Mouse (Mus musculus): Measurements from ENCODE around the gene Zmynd10. TPM values are rescaled to one million over a fixed set of nuclear protein-coding genes. Genes with fewer than 3 reads are reported as not detected.
A peak's percentile ranks its signal among the peaks of the same experiment; 100 is the strongest.
"Not testable (repeated sequence)": the region's sequence is repeated elsewhere in the genome, so short reads cannot be mapped to it uniquely, and the experiment has no call there.

Gene Zmynd10
- polyA plus RNA-seq, 1 experiment, result 6.7 TPM

DNA sequence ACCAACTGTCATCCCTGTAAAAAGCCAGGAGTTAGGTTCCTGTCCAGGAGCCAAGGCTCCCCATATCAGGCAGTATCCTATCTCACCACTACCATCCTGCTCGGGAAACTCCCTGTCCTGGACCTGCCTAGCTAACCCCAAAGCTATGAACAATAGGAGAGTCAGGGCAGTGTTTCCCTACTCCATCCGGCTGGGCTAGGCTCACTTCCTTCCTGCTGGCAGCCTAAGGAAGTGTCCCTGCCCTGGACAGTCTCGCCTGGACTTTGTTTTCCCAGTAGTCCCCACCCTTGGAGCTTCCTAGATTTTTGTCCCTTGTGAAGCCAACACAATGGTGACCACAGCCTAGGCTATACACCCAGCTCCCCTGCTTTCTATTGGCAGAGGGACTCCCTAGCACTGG lies 19.8 kb downstream of the Zmynd10 start:
- H3K4me1 ChIP-seq (ENCODE audit: control insufficient read depth, insufficient read depth, low read length), result peaks cover 11% of the 10 kb centered on the region
- no peak overlapping the region for H3K27ac ChIP-seq (ENCODE audit: insufficient read depth, low read length)
- TF ChIP-seq CTCF (IDR thresholded peaks at IDR 0.05; ENCODE audit: extremely low read depth, insufficient read depth, low read length), result no peak
- 0 out of 2 replicates have a peak, but pooled peaks have one; percentile 24 for TF ChIP-seq POLR2A (IDR thresholded peaks at IDR 0.05; ENCODE audit: extremely low read depth, insufficient read depth, low read length)
- no peak overlapping the region for H3K4me3 ChIP-seq (ENCODE audit: insufficient read depth, low read length)

DNA sequence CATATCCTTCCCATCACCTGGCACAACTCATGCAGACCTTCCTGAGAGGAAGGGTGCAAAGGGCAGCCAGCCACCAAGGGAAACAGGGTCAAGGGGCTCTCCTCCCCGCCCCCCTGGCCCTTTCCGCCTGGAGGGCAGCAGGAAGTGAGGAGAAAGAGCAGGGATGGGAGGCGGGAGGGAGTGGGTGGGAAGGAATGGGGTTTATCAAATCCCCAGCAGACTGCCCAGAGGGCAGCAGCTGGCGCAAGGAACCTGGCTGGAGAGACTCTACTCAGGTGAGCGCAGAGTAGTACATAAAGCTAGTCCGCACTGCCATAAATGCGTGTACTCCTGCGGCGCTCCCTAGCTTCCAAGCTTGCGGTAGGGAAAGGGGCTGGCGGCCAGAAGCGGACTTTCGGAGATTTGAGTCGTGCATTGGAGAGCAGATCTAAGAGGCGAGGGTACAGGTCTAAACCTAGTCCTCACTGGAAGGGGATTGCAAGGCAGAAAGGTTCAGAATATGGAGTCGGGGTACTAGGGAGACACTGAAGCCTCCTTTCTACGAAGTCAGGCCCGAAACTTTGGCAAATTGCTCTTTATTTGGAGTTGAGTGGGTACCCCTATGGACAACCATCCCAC lies 20.7 kb downstream of the Zmynd10 start, which contains the start of gene Hyal2:
TSS of gene Hyal2 (plus strand) at position 244 of the 618 bp plus-strand sequence.
- peak within 1 kb of the TSS; percentile 89 for H3K4me3 ChIP-seq (ENCODE audit: insufficient read depth, low read length)
- no peak for TF ChIP-seq POLR2A (IDR thresholded peaks at IDR 0.05; ENCODE audit: extremely low read depth, insufficient read depth, low read length)
- TF ChIP-seq CTCF (IDR thresholded peaks at IDR 0.05; ENCODE audit: extremely low read depth, insufficient read depth, low read length), result no peak
- peak within 1 kb of the TSS; percentile 81 for H3K27ac ChIP-seq (ENCODE audit: insufficient read depth, low read length)
- H3K4me1 ChIP-seq (ENCODE audit: control insufficient read depth, insufficient read depth, low read length), result peaks cover 11% of the 10 kb centered on the region

DNA sequence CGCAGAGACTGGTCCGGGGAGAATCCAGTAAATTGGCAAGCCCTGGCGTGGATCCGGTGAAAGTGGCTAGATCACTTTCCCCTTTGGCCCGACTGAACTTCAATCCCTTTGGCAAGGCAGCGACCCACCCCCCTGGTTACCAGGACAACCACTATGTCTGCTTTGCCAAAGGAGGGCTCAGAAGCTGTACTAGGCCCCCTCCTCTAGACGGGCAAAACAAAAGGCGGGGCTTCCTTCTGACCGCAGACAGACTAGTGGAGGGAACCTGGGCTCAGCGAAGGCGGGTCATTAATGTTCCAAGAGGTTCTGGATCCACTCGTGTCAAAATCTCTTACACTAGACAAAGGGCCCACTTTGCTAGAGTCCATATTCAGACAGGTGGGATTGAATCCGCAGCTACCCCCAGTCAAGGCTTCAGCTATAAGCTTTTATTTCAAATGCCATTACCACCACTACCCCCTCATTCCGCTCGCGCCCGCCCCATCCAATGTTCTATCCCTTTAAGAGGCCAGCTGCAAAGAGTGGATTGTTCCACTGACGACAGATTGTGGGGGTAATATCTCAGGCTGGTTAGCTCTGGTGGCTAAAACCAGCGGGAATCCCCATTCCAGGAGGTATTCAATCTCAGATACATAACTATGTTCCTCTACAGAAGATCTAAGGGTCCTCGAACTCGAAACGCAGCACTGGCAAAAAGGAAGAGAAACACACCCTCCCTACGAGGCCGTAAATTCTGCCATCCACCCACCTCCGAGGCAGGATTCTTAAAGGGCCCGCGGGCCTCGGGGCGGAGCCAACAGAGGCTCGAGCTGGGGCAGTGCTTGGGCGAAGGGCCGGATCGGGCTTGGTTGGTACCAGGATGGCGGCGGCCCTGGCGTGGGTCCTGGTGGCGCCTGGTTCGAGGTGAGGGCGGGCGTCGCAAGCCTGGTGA lies 21.5 kb downstream of the Zmynd10 start:
- Histone ChIP-seq H3K27ac (ENCODE audit: insufficient read depth, low read length) (peak overlapping the region; percentile 81), H3K4me1 (ENCODE audit: control insufficient read depth, insufficient read depth, low read length) (peaks cover 11% of the 10 kb centered on the region), H3K4me3 (ENCODE audit: insufficient read depth, low read length) (peak overlapping the region; percentile 89)
- TF ChIP-seq CTCF (IDR thresholded peaks at IDR 0.05; ENCODE audit: extremely low read depth, insufficient read depth, low read length), result no peak
- TF ChIP-seq POLR2A (IDR thresholded peaks at IDR 0.05; ENCODE audit: extremely low read depth, insufficient read depth, low read length), result peak; percentile 31; the same call in 1 of the 2 replicates

DNA sequence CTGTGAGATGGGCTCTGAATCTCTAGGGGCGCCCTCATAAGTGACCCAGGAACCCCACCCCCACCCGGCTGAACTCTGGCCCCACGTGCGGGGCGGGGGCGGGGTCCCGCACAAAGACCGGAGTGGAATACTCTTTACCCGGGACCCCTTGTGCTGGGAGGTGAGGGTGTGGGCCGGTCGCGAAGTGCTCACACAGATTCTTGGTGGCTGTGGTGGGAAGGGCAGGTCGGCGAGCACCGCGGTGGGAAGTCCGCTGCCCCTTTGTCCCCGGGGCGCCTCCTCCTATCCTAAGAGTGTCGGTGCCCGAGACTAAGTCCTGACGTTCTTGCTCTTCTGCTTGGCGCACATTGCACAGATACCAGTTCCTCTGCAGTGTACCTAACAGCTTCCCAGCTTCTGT lies 22.2 kb downstream of the Zmynd10 start:
- Histone ChIP-seq H3K4me3 (ENCODE audit: insufficient read depth, low read length) (peak overlapping the region; percentile 89), H3K27ac (ENCODE audit: insufficient read depth, low read length) (peak overlapping the region; percentile 81; the same call in 1 of the 2 replicates), H3K4me1 (ENCODE audit: control insufficient read depth, insufficient read depth, low read length) (peaks cover 7% of the 10 kb centered on the region)
- no peak for TF ChIP-seq CTCF (IDR thresholded peaks at IDR 0.05; ENCODE audit: extremely low read depth, insufficient read depth, low read length)
- no peak for TF ChIP-seq POLR2A (IDR thresholded peaks at IDR 0.05; ENCODE audit: extremely low read depth, insufficient read depth, low read length)

DNA sequence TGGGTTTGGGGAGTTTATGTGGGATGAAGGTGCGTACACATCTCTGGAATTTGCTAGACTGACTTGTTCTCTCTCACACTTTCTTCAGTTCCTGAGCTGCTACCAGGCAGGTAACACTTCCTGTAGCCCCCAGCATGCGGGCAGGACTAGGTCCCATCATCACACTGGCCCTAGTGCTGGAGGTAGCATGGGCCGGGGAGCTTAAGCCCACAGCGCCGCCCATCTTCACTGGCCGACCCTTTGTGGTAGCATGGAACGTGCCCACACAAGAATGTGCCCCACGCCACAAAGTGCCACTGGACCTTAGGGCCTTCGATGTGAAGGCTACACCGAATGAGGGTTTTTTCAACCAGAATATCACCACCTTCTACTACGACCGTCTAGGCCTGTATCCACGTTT lies 22.9 kb downstream of the Zmynd10 start:
- Histone ChIP-seq H3K4me3 (ENCODE audit: insufficient read depth, low read length) (peak overlapping the region; percentile 89), H3K4me1 (ENCODE audit: control insufficient read depth, insufficient read depth, low read length) (peaks cover 7% of the 10 kb centered on the region), H3K27ac (ENCODE audit: insufficient read depth, low read length) (no peak overlapping the region)
- TF ChIP-seq POLR2A (IDR thresholded peaks at IDR 0.05; ENCODE audit: extremely low read depth, insufficient read depth, low read length), result no peak
- no peak for TF ChIP-seq CTCF (IDR thresholded peaks at IDR 0.05; ENCODE audit: extremely low read depth, insufficient read depth, low read length)

DNA sequence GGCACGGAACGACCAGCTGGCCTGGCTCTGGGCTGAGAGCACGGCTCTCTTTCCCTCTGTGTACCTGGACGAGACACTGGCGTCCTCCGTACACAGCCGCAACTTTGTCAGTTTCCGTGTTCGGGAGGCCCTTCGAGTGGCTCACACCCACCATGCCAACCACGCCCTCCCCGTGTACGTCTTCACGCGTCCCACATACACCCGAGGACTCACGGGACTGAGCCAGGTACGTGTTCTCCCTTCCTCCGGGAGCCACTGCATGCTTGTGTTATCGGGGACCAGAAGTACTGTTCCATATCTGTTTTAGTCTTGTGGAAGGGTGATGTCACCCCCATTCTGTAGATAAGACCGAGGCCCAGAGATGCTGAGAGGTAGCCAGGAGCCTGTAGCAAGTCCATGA lies 23.7 kb downstream of the Zmynd10 start:
- no peak overlapping the region for H3K4me3 ChIP-seq (ENCODE audit: insufficient read depth, low read length)

DNA sequence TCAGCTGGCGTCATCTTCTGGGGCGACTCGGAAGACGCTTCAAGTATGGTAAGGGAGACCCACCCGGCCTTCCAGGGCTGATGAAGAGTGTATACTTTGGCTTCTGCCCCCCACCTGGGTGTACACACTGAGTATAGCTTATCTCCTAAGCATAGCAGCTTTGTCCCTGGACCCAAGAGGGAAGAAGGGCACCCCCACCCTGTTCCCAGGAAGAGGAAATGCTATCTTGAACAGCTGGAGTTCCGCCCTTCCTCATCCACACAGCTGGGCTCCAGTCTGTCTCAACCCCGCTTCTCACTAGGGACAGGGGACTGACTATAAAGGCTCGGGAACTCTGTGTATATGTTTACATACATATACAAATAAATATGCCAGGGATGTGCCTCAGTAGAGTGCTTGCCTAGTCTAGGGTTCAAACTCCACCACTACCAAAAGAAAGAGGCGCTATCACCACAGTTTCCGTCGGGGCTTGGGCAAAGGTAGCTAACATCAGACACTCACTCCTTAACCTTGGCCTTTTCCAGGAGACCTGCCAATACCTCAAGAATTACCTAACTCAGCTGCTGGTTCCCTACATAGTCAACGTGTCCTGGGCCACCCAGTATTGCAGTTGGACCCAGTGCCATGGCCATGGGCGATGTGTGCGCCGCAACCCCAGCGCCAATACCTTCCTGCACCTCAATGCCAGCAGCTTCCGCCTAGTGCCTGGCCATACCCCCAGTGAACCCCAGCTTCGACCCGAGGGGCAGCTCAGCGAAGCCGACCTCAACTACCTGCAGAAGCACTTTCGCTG lies 24.6 kb downstream of the Zmynd10 start:
- no peak for TF ChIP-seq CTCF (IDR thresholded peaks at IDR 0.05; ENCODE audit: extremely low read depth, insufficient read depth, low read length)
- TF ChIP-seq POLR2A (IDR thresholded peaks at IDR 0.05; ENCODE audit: extremely low read depth, insufficient read depth, low read length), result no peak
- Histone ChIP-seq H3K4me1 (ENCODE audit: control insufficient read depth, insufficient read depth, low read length) (peaks cover 7% of the 10 kb centered on the region), H3K4me3 (ENCODE audit: insufficient read depth, low read length) (no peak overlapping the region), H3K27ac (ENCODE audit: insufficient read depth, low read length) (no peak overlapping the region)

More for the DNA sequence above, 23.7 kb downstream of the Zmynd10 start:
- TF ChIP-seq CTCF (IDR thresholded peaks at IDR 0.05; ENCODE audit: extremely low read depth, insufficient read depth, low read length) (no peak), POLR2A (IDR thresholded peaks at IDR 0.05; ENCODE audit: extremely low read depth, insufficient read depth, low read length) (no peak)
- Histone ChIP-seq H3K4me1 (ENCODE audit: control insufficient read depth, insufficient read depth, low read length) (peaks cover 7% of the 10 kb centered on the region), H3K27ac (ENCODE audit: insufficient read depth, low read length) (no peak overlapping the region)

DNA sequence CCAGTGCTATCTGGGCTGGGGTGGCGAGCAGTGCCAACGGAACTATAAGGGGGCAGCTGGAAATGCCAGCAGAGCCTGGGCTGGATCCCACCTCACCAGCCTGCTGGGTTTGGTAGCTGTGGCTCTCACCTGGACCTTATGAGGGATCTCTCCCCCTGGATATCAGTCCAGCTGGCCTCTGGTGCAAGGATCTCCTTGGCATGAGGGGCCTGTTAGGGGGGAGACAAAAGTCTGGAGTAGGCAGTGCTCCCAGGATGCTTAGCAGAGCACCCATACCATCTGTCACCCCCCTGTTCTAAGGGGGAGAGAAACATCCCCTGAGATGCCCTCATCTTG lies 25.2 kb downstream of the Zmynd10 start:
- TF ChIP-seq POLR2A (IDR thresholded peaks at IDR 0.05; ENCODE audit: extremely low read depth, insufficient read depth, low read length) (no peak), CTCF (IDR thresholded peaks at IDR 0.05; ENCODE audit: extremely low read depth, insufficient read depth, low read length) (no peak)
- Histone ChIP-seq H3K4me1 (ENCODE audit: control insufficient read depth, insufficient read depth, low read length) (peaks cover 7% of the 10 kb centered on the region), H3K27ac (ENCODE audit: insufficient read depth, low read length) (no peak overlapping the region), H3K4me3 (ENCODE audit: insufficient read depth, low read length) (no peak overlapping the region)

DNA sequence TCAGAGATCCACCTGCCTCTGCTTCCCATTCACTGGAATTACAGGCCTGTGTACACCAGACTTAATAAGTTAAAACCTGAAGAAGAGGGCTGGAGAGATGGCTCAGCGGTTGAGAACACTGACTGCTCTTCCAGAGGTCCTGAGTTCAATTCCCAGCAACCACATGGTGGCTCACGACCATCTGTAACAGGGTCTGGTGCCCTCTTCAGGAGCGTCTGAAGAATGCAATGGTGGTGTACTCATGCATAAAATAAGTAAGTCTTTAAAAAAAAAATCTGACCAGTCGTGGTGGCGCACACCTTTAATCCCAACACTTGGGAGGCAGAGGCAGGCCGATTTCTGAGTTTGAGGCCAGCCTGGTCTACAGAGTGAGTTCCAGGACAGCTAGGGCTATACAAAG lies 26.7 kb downstream of the Zmynd10 start:
- H3K4me1 ChIP-seq (ENCODE audit: control insufficient read depth, insufficient read depth, low read length); H3K27ac ChIP-seq (ENCODE audit: insufficient read depth, low read length); H3K4me3 ChIP-seq (ENCODE audit: insufficient read depth, low read length): not testable (repeated sequence)
